Mouse (Mus musculus) intestine, embryonic 14.5 days (tissue): ENCODE data around the gene Serpinh1. TPM values are rescaled to one million over a fixed set of nuclear protein-coding genes. Genes with fewer than 3 reads are reported as not detected.

Source experiments
- ATAC-seq: fragments of 200-750 bp; cut with Nextera tagmentation; replicated peaks from 2 replicates; pipeline ENCODE4 v1.8.0; 2017; ENCODE audit warnings: low read depth, moderate number of reproducible peaks, moderate TSS enrichment, moderate library complexity; ENCODE audit not compliant: low FRiP score, low TSS enrichment
- DNase-seq: peaks from one replicate; pipeline ENCODE4 v3.0.0-alpha.2; 2018; ENCODE audit warnings: low spot score
- H3K27ac ChIP-seq: fragments of 300-500 bp; sonication (generic); 2 replicates; pipeline ENCODE4 v1.5.1; 2014; ENCODE audit warnings: low read depth, mild to moderate bottlenecking, control low read depth
- H3K27me3 ChIP-seq: fragments of 300-500 bp; sonication (generic); replicated peaks from 2 replicates; pipeline ENCODE4 v1.6.1; 2014; ENCODE audit warnings: low read length, control low read depth; ENCODE audit not compliant: control insufficient read depth, insufficient read depth
- H3K36me3 ChIP-seq: fragments of 300-500 bp; sonication (generic); 2 replicates; pipeline ENCODE4 v1.6.1; 2014; ENCODE audit warnings: low read length, control low read depth; ENCODE audit not compliant: control insufficient read depth, insufficient read depth
- H3K4me1 ChIP-seq: fragments of 300-500 bp; sonication (generic); replicated peaks from 2 replicates; pipeline ENCODE4 v1.6.1; 2014; ENCODE audit warnings: low read length, control low read depth, mixed read lengths; ENCODE audit not compliant: control insufficient read depth, insufficient read depth
- H3K4me2 ChIP-seq: fragments of 300-500 bp; sonication (generic); 2 replicates; pipeline ENCODE4 v1.6.1; 2014; ENCODE audit warnings: low read length
- H3K4me3 ChIP-seq: fragments of 300-500 bp; sonication (generic); 2 replicates; pipeline ENCODE4 v1.5.1; 2014; ENCODE audit warnings: low read depth, low read length, control low read depth, mixed read lengths
- H3K9ac ChIP-seq: fragments of 300-500 bp; sonication (generic); 2 replicates; pipeline ENCODE4 v1.6.1; 2014; ENCODE audit warnings: mild to moderate bottlenecking, low read length
- H3K9me3 ChIP-seq: fragments of 300-500 bp; sonication (generic); 2 replicates; pipeline ENCODE4 v1.6.1; 2016; ENCODE audit warnings: low read length, control low read depth; ENCODE audit not compliant: control insufficient read depth
- WGBS: fragments of 180-500 bp; shearing (Covaris S2); extraction: QIAGEN DNeasy Blood & Tissue Kit; methylation state at CpG from one replicate; pipeline ENCODE4 v1.1.7; 2014; 5-methylcytosine and 5-hydroxymethylcytosine counted together
- polyA plus RNA-seq: library from polyadenylated mRNA; unstranded; fragments of >200 nt; fragmentation: Nextera tagmentation; extraction: Ambion mirVana; gene quantifications from 2 replicates; pipeline ENCODE4 v1.2.1, GENCODE M21; 2014

Serpinh1 gene
- polyA plus RNA-seq, 1 experiment from 2014 or later: 417 TPM

DNA sequence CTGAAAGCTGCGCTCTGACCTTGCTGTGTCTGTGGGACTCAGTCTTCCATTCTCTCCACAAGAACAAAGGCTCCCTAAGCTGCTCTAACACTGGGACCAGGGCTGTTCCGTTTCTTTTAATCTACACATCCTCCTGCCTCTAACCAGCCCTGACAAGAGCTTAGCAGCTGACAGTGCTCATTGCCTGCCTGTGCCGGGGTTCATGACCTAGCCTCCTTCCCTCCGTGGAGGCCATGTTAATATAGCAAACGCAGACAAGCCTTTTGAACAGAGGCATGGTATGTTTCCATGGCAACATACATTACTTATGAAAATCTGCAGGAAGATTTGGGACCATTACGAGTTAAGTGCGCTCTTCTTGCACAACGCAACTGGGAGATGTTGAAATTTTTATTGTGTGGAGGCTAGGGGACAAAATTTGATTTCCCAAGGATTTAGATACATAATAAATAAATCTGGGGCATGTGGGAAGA lies 40.3 kb downstream of the Serpinh1 start:
- no peak overlapping the region for H3K27ac ChIP-seq
- WGBS: 30% methylated on average over 8 of the region's 8 CpGs
- no peak overlapping the region for H3K4me3 ChIP-seq
- H3K4me2 ChIP-seq: no peak overlapping the region
- no peaks in the 10 kb centered on the region for H3K27me3 ChIP-seq
- peaks cover 8% of the 10 kb centered on the region for H3K4me1 ChIP-seq
- H3K9ac ChIP-seq: no peak overlapping the region
- H3K36me3 ChIP-seq: no peaks in the 10 kb centered on the region
- DNase-seq: no peak
- no peaks in the 10 kb centered on the region for H3K9me3 ChIP-seq
- ATAC-seq: peak; percentile 65; the same call in 1 of the 2 replicates

DNA sequence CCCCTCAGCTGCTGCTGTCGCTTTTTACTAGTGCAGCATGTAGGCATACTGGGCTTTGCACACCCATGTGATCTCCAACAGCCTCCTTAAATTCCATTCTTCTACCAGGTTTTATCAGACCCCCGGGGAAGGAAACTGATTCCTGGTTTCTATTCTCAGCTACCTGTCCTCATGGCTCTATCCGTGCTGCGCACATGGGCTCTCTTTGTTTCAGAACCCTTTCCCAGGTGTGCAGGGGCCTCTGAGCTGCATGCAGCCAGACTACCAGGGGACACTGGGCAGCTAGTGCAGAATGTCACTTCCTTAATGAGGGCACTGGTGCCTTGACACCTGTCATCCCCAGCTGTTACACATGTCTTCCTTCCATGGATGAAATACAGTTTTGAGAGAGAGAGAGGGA lies 41.0 kb downstream of the Serpinh1 start:
- WGBS: 58% methylated on average over 4 of the region's 4 CpGs
- Histone ChIP-seq H3K4me2 (no peak overlapping the region), H3K36me3 (no peaks in the 10 kb centered on the region), H3K9me3 (no peaks in the 10 kb centered on the region), H3K4me1 (peaks cover 8% of the 10 kb centered on the region), H3K9ac (no peak overlapping the region), H3K27me3 (no peaks in the 10 kb centered on the region), H3K27ac (no peak overlapping the region), H3K4me3 (no peak overlapping the region)
- DNase-seq: no peak
- ATAC-seq: no peak

DNA sequence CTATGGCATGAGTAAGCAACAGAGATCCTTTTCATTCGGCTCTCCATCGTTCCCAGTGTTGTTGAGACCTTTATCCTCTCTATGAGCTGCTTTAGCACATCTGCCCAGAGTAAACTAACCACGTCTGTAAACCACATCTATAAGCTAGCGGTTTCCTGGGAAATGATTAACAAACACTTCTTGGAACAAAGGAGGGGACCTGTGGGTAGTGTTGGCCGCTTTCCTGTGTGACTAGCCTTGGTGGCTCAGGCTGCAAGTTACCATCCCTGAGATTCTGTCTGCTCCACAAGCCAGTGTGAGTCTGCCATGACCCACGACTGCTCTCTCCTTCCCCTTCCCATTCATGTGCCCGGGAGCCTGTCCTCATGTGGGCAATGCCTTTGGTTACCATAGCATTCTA lies 41.6 kb downstream of the Serpinh1 start:
- no peaks in the 10 kb centered on the region for H3K36me3 ChIP-seq
- no peaks in the 10 kb centered on the region for H3K27me3 ChIP-seq
- H3K9me3 ChIP-seq: no peaks in the 10 kb centered on the region
- no peak overlapping the region for H3K27ac ChIP-seq
- ATAC-seq (no peak), DNase-seq (no peak)
- H3K4me3 ChIP-seq: no peak overlapping the region
- H3K4me1 ChIP-seq: peaks cover 14% of the 10 kb centered on the region
- WGBS: 46% methylated on average over 7 of the region's 7 CpGs
- H3K9ac ChIP-seq: no peak overlapping the region
- H3K4me2 ChIP-seq: no peak overlapping the region

DNA sequence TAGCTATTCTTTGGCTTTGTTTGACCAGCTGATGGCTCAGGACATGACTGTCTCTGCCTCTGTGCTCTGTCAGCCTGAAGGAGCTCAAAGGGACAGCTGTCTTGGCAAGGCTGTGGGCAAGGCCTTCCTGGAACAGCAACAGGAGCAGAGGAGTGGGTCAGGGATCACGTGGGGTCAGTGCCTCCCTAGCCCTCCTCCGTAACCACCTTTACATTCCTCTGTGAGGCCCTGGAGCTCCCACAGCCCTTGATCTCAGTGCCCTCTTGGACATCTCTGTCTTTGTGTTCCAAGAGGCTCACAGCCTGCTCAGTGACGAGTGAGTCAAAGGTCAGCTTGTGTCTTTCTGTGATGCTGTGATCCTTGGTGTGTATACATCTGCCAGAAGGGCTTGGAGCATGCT lies 46.4 kb downstream of the Serpinh1 start:
- Histone ChIP-seq H3K4me3 (no peak overlapping the region), H3K36me3 (no peaks in the 10 kb centered on the region), H3K27ac (no peak overlapping the region), H3K9me3 (no peaks in the 10 kb centered on the region), H3K4me2 (no peak overlapping the region), H3K4me1 (peaks cover 7% of the 10 kb centered on the region), H3K27me3 (no peaks in the 10 kb centered on the region), H3K9ac (no peak overlapping the region)
- no peak for DNase-seq
- 42% methylated on average over 3 of the region's 3 CpGs for WGBS
- no peak for ATAC-seq

DNA sequence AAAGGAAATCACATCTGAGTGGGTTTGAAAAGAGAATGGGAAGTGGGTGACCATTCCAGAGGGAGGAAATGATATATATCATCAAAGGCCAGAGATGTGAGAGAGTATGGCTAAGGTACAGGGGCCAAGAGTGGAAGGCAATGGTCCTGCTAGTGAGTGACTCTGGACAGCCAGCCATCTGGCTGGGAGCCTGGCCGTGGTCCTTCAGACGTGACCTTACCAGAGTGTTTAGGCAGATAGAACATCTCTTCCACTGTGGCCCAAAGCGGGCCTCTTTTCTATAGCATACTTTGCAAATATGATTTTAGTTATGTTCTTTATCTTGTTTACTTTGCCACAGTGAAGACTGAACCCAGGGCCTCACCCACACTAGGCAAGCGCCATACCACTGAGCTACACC lies 47.4 kb downstream of the Serpinh1 start:
- 85% methylated on average over 4 of the region's 4 CpGs for WGBS
- no peak overlapping the region for H3K27ac ChIP-seq
- no peaks in the 10 kb centered on the region for H3K9me3 ChIP-seq
- peaks cover 7% of the 10 kb centered on the region for H3K4me1 ChIP-seq
- no peaks in the 10 kb centered on the region for H3K36me3 ChIP-seq
- no peak overlapping the region for H3K4me3 ChIP-seq
- no peak overlapping the region for H3K4me2 ChIP-seq
- no peak overlapping the region for H3K9ac ChIP-seq
- DNase-seq (no peak), ATAC-seq (no peak)
- no peaks in the 10 kb centered on the region for H3K27me3 ChIP-seq

DNA sequence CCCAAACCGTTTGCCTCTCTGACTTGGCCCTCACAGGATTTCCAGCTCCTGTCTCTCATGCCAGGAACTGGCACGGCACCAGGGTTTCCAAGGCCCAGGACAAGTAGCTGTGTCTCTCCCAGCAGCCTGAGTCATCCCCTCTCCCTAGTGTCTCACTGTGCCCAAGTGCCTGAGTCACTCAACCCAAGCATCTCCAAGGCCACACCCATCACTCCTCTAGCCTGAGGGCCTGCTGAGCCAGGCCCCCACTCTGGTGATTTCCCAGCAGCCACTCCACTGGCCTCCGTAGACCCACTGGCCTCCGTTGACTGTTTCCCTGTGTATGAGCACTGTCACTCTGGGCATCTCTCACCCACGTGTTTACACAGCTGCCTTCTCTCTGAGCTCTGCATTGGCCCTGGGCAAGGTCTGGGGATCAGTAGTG lies 48.1 kb downstream of the Serpinh1 start:
- DNase-seq (no peak), ATAC-seq (0 out of 2 replicates have a peak, but pooled peaks have one; percentile 48)
- Histone ChIP-seq H3K36me3 (no peaks in the 10 kb centered on the region), H3K4me2 (no peak overlapping the region), H3K27ac (no peak overlapping the region), H3K9ac (no peak overlapping the region), H3K4me3 (no peak overlapping the region), H3K4me1 (peaks cover 7% of the 10 kb centered on the region), H3K9me3 (no peaks in the 10 kb centered on the region), H3K27me3 (no peaks in the 10 kb centered on the region)
- WGBS: 69% methylated on average over 5 of the region's 5 CpGs

DNA sequence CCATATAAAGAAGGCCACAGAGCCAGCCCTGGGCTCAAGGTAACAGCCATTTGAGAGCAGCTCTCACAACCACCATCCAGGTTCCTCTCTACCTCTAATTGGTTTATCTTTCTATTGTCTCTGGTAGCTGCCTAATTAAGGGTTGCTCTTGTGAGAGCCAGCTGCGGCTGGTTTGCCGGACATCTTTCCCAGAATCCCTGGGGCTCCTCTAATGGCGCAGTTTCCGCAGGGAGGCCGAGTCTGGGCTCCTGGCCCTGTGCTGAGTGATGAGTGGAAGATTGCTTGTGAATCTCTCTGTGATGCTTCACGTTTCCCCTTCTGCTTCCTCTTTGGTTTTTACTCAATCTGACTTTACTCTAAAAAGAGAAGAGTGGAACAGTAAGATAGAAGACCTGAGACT lies 49.0 kb downstream of the Serpinh1 start:
- no peak for ATAC-seq
- 59% methylated on average over 6 of the region's 6 CpGs for WGBS

DNA sequence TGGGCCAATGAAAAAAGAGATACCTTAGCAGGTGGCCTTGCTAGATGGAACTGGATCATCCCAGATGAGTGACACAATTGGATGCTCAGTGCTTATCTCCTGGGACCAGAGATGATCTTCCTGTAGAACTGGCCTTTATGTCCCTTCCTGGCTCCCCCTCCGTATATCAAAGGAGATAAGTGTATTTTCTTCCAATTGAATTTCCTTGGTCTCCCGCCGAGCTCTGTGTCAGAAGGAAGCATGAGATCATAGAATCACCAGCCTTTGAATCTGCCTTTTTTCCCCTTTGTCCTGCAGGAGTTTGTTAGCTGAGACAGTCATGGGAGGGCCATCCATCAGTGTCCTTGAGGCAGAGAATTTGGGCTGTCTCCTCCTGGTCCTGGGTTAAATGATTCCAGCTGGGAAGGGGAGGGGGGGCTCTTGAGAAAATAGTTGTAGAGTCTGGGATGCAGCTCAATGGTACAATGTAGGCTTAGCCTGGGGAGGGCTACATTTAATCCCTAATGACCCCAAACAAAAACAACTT lies 52.3 kb downstream of the Serpinh1 start:
- Histone ChIP-seq H3K27ac (no peak overlapping the region), H3K9me3 (no peaks in the 10 kb centered on the region), H3K4me1 (no peaks in the 10 kb centered on the region), H3K4me3 (no peak overlapping the region), H3K9ac (no peak overlapping the region), H3K4me2 (no peak overlapping the region), H3K27me3 (no peaks in the 10 kb centered on the region), H3K36me3 (no peaks in the 10 kb centered on the region)
- WGBS: 33% methylated on average over 3 of the region's 3 CpGs
- no peak for DNase-seq
- ATAC-seq: no peak

More for the DNA sequence above, 49.0 kb downstream of the Serpinh1 start:
- no peak for DNase-seq
- Histone ChIP-seq H3K4me3 (no peak overlapping the region), H3K27me3 (no peaks in the 10 kb centered on the region), H3K27ac (no peak overlapping the region), H3K9ac (no peak overlapping the region), H3K9me3 (no peaks in the 10 kb centered on the region), H3K4me1 (peaks cover 7% of the 10 kb centered on the region), H3K36me3 (no peaks in the 10 kb centered on the region), H3K4me2 (no peak overlapping the region)
